Mouse (Mus musculus): ENCODE data around the gene Zfp598. TPM values are rescaled to one million over a fixed set of nuclear protein-coding genes. Genes with fewer than 3 reads are reported as not detected.

Gene Zfp598
- 23.8 and 26.8 TPM in 2 replicates for polyA plus RNA-seq (2015; fragmentation: Nextera tagmentation; extraction: Ambion mirVana)

DNA sequence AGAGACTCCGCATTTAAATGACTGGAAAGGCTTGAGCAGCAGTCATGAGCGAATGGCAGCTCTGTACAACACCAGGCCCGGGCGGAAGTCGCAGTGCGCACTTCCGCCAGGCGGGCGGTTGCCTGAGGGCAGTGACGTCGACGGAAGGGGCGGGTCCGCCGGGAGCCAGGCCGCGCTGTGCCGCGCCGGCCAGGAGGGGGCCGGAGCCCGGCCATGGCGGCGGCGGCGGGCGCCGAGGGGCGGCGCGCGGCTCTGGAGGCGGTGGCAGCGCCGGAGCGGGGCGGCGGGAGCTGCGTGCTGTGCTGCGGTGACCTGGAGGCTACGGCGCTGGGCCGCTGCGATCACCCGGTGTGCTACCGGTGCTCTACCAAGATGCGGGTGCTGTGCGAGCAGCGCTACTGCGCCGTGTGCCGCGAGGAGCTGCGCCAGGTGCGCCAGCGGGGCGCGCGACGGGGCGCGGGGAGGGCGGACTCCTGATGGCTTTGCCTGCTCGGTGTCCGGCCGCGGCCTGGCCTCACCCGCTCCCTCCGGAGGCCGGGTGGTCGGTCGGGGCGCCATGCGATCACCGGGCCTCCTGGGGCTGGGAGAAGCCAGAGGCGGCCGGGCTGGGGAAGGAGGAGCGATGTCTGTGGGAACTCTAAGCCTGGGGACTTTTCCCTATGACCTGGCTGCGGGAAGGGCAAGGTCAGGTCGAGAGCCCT lies at the start of gene Zfp598:
Zfp598 (plus strand) TSS at position 143 of the 701 bp plus-strand sequence.
- Histone ChIP-seq H3K9me3 (replicated peaks) (no peaks in the 10 kb centered on the region), H3K36me3 (no peaks in the 10 kb centered on the region), H3K27ac (replicated peaks) (peak within 1 kb of the TSS; percentile 90), H3K4me3 (replicated peaks) (peak within 1 kb of the TSS; percentile 99), H3K27me3 (no peaks in the 10 kb centered on the region), H3K4me2 (replicated peaks) (peak within 1 kb of the TSS; percentile 82), H3K9ac (peak within 1 kb of the TSS; percentile 97), H3K4me1 (peaks cover 38% of the 10 kb centered on the region)
- peak; percentile 97 for ATAC-seq (ENCODE audit: insufficient number of reproducible peaks, low FRiP score, low TSS enrichment, low read depth)
- under 1% methylated on average over 72 of the region's 80 CpGs for WGBS

GRCm38 (mm10) chr17:24625472-24625871 lies 44.0 kb upstream of the Zfp598 start:
- no peak for ATAC-seq (ENCODE audit: insufficient number of reproducible peaks, low FRiP score, low TSS enrichment, low read depth)
- no peak overlapping the region for H3K9ac ChIP-seq
- peaks cover 98% of the 10 kb centered on the region for H3K36me3 ChIP-seq
- no peak overlapping the region for H3K4me2 ChIP-seq (replicated peaks)
- no peak overlapping the region for H3K4me3 ChIP-seq (replicated peaks)
- no peaks in the 10 kb centered on the region for H3K9me3 ChIP-seq (replicated peaks)
- no peaks in the 10 kb centered on the region for H3K4me1 ChIP-seq
- 92% methylated on average over 8 of the region's 8 CpGs for WGBS
- H3K27ac ChIP-seq (replicated peaks), result no peak overlapping the region
- H3K27me3 ChIP-seq, result no peaks in the 10 kb centered on the region

- WGBS, result 58% methylated on average over 5 of the region's 5 CpGs
- Histone ChIP-seq H3K9me3 (replicated peaks) (no peaks in the 10 kb centered on the region), H3K36me3 (peaks cover 71% of the 10 kb centered on the region), H3K9ac (no peak overlapping the region), H3K27ac (replicated peaks) (no peak overlapping the region), H3K27me3 (no peaks in the 10 kb centered on the region), H3K4me2 (replicated peaks) (no peak overlapping the region), H3K4me3 (replicated peaks) (no peak overlapping the region), H3K4me1 (peaks cover 21% of the 10 kb centered on the region)
- ATAC-seq (ENCODE audit: insufficient number of reproducible peaks, low FRiP score, low TSS enrichment, low read depth), result no peak
Observed at GRCm38 (mm10) chr17:24628646-24629045, 40.8 kb upstream of the Zfp598 start.

DNA sequence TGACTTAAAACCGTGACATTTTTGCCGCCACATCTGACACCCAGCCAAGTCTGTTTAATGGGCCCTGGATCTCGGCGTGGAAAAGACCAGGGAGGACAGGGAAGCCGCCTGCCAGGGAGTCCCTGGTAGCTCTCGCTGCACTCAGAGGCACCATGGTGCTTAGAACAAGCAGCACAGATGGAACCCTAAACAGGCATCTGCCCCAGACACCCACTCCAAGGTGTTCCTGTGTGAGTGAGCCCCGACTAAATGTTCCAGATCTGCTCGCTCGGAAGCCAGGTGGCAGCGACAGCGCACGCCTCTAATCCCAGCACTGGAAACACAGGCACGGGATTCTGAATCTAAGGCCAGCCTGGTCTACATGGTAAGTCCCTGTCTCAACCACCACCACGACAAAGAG lies 39.4 kb upstream of the Zfp598 start:
- WGBS, result 88% methylated on average over 14 of the region's 14 CpGs
- peaks cover 26% of the 10 kb centered on the region for H3K4me1 ChIP-seq
- H3K9me3 ChIP-seq (replicated peaks), result no peaks in the 10 kb centered on the region
- peaks cover 57% of the 10 kb centered on the region for H3K36me3 ChIP-seq
- no peak overlapping the region for H3K27ac ChIP-seq (replicated peaks)
- no peak for ATAC-seq (ENCODE audit: insufficient number of reproducible peaks, low FRiP score, low TSS enrichment, low read depth)
- no peak overlapping the region for H3K9ac ChIP-seq
- H3K4me2 ChIP-seq (replicated peaks), result no peak overlapping the region
- no peaks in the 10 kb centered on the region for H3K27me3 ChIP-seq
- H3K4me3 ChIP-seq (replicated peaks), result no peak overlapping the region

DNA sequence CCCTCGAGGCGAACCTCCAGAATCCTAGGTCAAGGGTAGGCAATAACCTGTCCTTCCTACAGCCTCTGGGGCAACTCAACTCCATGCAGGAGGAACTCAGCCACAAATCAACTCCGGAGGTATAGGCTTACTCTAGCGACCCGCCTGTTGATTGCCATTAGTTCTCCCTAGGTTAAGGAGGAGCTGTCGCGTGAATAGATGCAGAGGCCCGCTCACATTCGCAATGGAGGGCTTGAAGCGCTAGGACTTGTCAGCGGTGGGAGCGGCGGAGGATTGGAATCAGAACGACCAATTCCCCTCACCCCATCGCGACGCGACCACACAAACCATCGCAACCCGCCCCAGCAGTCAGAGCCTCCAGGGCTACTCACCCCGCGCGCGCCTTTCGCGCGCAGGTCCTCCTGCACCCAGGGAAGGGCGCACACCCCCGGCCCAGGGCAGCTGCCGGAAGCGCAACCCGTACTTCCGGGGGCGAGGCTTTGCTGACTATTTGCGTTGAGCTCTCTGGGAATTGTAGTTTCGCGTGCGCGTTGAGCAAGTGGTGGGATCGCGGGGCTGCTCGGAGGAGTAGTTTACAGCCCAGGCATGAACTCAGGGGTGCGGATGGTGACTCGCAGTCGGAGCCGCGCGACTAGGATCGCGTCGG lies 37.2 kb upstream of the Zfp598 start, which contains the start of the genes Tsc2 and Nthl1:
Tsc2 (minus strand) TSS at position 464 of the 646 bp plus-strand sequence.
Nthl1 (plus strand) TSS at position 514 of the 646 bp plus-strand sequence.
- peak within 1 kb of the TSS; percentile 97 for H3K27ac ChIP-seq (replicated peaks)
- peak within 1 kb of the TSS; percentile 77 for H3K4me2 ChIP-seq (replicated peaks)
- no peaks in the 10 kb centered on the region for H3K9me3 ChIP-seq (replicated peaks)
- WGBS, result 1% methylated on average over 51 of the region's 51 CpGs
- H3K9ac ChIP-seq, result peak within 1 kb of the TSS; percentile 75
- no peaks in the 10 kb centered on the region for H3K27me3 ChIP-seq
- H3K4me3 ChIP-seq (replicated peaks), result peak within 1 kb of the TSS; percentile 71
- ATAC-seq (ENCODE audit: insufficient number of reproducible peaks, low FRiP score, low TSS enrichment, low read depth), result peak; percentile 87
- peaks cover 36% of the 10 kb centered on the region for H3K36me3 ChIP-seq
- H3K4me1 ChIP-seq, result peaks cover 26% of the 10 kb centered on the region

DNA sequence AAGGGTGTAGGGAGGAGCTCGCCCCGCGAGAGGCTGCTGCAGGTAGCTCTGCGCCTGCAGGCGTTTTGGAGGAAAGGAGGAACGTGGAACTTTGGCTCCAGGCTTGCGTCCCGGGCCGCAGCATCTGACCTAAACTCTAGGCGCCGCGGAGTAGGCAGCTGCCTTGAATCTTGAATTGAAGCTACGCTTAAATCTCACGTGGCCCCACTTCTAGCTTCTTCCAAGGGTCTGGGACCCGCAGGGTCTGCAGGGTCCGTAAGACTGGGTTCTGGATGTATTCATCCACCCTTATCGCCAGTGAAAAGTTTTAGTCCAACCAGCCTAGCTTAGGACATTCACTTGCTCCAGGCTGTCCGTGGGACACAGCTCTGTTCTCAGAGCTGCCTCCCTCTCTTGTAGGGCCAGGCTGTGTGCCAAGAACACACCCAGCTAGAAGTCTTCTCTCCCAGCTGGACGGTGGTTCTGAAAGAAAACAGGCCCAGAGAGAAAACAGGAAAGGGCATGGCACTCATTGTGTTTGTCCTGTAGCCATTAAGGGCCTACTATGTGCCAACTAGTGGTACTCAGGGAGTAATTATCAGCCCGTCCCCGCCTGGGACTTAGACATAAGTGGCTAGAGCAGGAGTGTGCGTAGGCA lies 36.6 kb upstream of the Zfp598 start:
- H3K4me3 ChIP-seq (replicated peaks), result peak overlapping the region; percentile 71
- peak overlapping the region; percentile 77 for H3K4me2 ChIP-seq (replicated peaks)
- ATAC-seq (ENCODE audit: insufficient number of reproducible peaks, low FRiP score, low TSS enrichment, low read depth), result peak; percentile 50; the same call in 1 of the 2 replicates
- H3K27ac ChIP-seq (replicated peaks), result peak overlapping the region; percentile 97
- peak overlapping the region; percentile 75 for H3K9ac ChIP-seq
- peaks cover 26% of the 10 kb centered on the region for H3K4me1 ChIP-seq
- H3K36me3 ChIP-seq, result peaks cover 30% of the 10 kb centered on the region
- WGBS, result 8% methylated on average over 22 of the region's 22 CpGs
- no peaks in the 10 kb centered on the region for H3K9me3 ChIP-seq (replicated peaks)
- H3K27me3 ChIP-seq, result no peaks in the 10 kb centered on the region

GRCm38 (mm10) chr17:24633831-24634230 lies 35.7 kb upstream of the Zfp598 start:
- 93% methylated on average over 11 of the region's 11 CpGs for WGBS
- no peak overlapping the region for H3K4me3 ChIP-seq (replicated peaks)
- no peak overlapping the region for H3K4me2 ChIP-seq (replicated peaks)
- H3K36me3 ChIP-seq, result peaks cover 21% of the 10 kb centered on the region
- peaks cover 34% of the 10 kb centered on the region for H3K4me1 ChIP-seq
- H3K27ac ChIP-seq (replicated peaks), result peak overlapping the region; percentile 97; the same call in 1 of the 2 replicates
- no peaks in the 10 kb centered on the region for H3K9me3 ChIP-seq (replicated peaks)
- no peak overlapping the region for H3K9ac ChIP-seq
- H3K27me3 ChIP-seq, result no peaks in the 10 kb centered on the region
- no peak for ATAC-seq (ENCODE audit: insufficient number of reproducible peaks, low FRiP score, low TSS enrichment, low read depth)

GRCm38 (mm10) chr17:24635024-24635423 lies 34.5 kb upstream of the Zfp598 start:
- Histone ChIP-seq H3K36me3 (peaks cover 9% of the 10 kb centered on the region), H3K9ac (no peak overlapping the region), H3K4me3 (replicated peaks) (no peak overlapping the region), H3K27ac (replicated peaks) (no peak overlapping the region), H3K4me1 (peaks cover 46% of the 10 kb centered on the region), H3K27me3 (no peaks in the 10 kb centered on the region), H3K4me2 (replicated peaks) (no peak overlapping the region), H3K9me3 (replicated peaks) (no peaks in the 10 kb centered on the region)
- 86% methylated on average over 4 of the region's 4 CpGs for WGBS
- no peak for ATAC-seq (ENCODE audit: insufficient number of reproducible peaks, low FRiP score, low TSS enrichment, low read depth)

DNA sequence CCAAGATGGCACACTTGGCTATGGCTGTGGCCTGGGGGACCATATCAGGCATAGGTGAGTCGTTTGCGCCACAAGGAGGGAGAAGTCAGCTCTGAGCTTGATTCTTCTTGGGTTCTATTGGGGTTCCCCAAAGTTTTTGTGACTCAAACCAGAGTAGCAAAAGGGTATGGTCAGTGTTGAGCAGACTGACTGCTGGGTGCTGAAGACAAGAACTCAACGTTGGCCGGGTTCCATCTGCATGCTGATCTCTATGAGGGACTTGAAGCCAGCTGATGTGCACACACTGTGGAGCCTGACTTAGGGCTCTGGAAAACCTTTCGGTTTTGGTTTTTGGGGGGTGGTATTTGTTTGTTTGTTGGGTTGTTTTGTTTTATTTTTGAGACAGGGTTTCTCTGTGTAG lies 33.8 kb upstream of the Zfp598 start:
- WGBS, result 95% methylated on average over 5 of the region's 5 CpGs
- no peak overlapping the region for H3K4me2 ChIP-seq (replicated peaks)
- H3K27me3 ChIP-seq, result no peaks in the 10 kb centered on the region
- no peak overlapping the region for H3K9ac ChIP-seq
- H3K9me3 ChIP-seq (replicated peaks), result no peaks in the 10 kb centered on the region
- peaks cover 50% of the 10 kb centered on the region for H3K4me1 ChIP-seq
- no peak overlapping the region for H3K4me3 ChIP-seq (replicated peaks)
- ATAC-seq (ENCODE audit: insufficient number of reproducible peaks, low FRiP score, low TSS enrichment, low read depth), result no peak
- H3K36me3 ChIP-seq, result peaks cover 3% of the 10 kb centered on the region; the same call in 1 of the 2 replicates
- no peak overlapping the region for H3K27ac ChIP-seq (replicated peaks)

DNA sequence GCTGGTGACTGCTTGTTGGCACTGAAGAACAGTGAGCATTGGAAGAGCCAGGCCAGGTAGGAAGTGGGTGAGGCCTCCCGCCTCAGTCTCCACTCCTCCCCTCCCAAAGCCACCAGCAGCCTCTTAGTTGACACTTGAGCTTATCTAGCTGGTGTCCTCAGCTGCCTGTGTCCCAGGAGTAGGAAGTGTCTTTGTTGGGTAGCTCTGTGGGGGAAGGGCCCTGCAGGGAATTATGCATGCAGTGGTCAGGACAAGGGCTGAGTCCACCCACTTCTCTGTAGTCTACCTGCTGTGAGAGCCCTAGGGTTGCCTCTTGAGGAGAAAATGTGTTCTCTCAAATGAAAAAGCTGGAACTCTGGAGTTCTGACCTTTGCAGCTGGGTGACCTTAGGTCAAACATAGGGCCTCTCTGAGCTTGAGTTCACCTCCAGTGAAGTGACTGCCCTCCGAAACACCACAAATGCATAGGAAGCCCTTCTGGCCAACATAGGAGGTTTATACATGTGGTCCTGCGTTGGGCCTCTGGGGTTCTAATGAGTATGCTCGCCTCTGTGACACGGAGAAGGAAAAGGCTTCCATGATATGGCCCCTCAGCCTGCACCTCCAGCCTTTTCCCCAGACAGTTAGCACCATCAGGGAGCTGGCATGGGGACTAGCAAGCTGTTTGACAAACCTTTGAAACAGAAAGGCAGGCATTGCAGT lies 32.6 kb upstream of the Zfp598 start:
- no peaks in the 10 kb centered on the region for H3K9me3 ChIP-seq (replicated peaks)
- peaks cover 41% of the 10 kb centered on the region for H3K4me1 ChIP-seq
- no peak for ATAC-seq (ENCODE audit: insufficient number of reproducible peaks, low FRiP score, low TSS enrichment, low read depth)
- WGBS, result 79% methylated on average over 5 of the region's 5 CpGs
- H3K27me3 ChIP-seq, result no peaks in the 10 kb centered on the region
- no peak overlapping the region for H3K4me3 ChIP-seq (replicated peaks)
- H3K4me2 ChIP-seq (replicated peaks), result no peak overlapping the region
- H3K36me3 ChIP-seq, result 0 out of 2 replicates have a peak, but pooled peaks cover 4% of the 10 kb centered on the region
- H3K9ac ChIP-seq, result no peak overlapping the region
- no peak overlapping the region for H3K27ac ChIP-seq (replicated peaks)

GRCm38 (mm10) chr17:24638214-24638613 lies 31.3 kb upstream of the Zfp598 start:
- peak overlapping the region; percentile 93 for H3K27ac ChIP-seq (replicated peaks)
- H3K4me3 ChIP-seq (replicated peaks), result no peak overlapping the region
- H3K4me2 ChIP-seq (replicated peaks), result no peak overlapping the region
- WGBS, result 85% methylated on average over 4 of the region's 4 CpGs
- ATAC-seq (ENCODE audit: insufficient number of reproducible peaks, low FRiP score, low TSS enrichment, low read depth), result no peak
- no peaks in the 10 kb centered on the region for H3K9me3 ChIP-seq (replicated peaks)
- H3K9ac ChIP-seq, result no peak overlapping the region
- 0 out of 2 replicates have a peak, but pooled peaks cover 8% of the 10 kb centered on the region for H3K36me3 ChIP-seq
- peaks cover 34% of the 10 kb centered on the region for H3K4me1 ChIP-seq
- no peaks in the 10 kb centered on the region for H3K27me3 ChIP-seq

Data from embryonic facial prominence, embryonic 15.5 days (tissue).